Mouse (Mus musculus) right cerebral cortex, postnatal 36 days (tissue): ENCODE measurements around the gene Dnaja3.

ENCODE experiments used
- DNase-seq, 2 experiments: peaks; one replicate each; pipeline ENCODE4 v3.0.0; 2022; ENCODE audit warnings: low spot score in 2 of 2, mixed read lengths in 1 of 2

Gene Dnaja3

GRCm38 (mm10) chr16:4639831-4640237, at the start of gene Dnaja3, which contains the start of gene Vasn:
Gene Dnaja3, plus strand, starts transcription at chr16:4639989.
Gene Vasn, plus strand, starts transcription at chr16:4639941.
- peak; percentile 70 to 82 for DNase-seq

- DNase-seq, result no peak
These were observed 49.6 kb upstream of the Dnaja3 start for GRCm38 (mm10) chr16:4590236-4590635.

GRCm38 (mm10) chr16:4592909-4593875, 46.6 kb upstream of the Dnaja3 start:
- no peak for DNase-seq

- no peak for DNase-seq
These were observed 45.6 kb upstream of the Dnaja3 start, which contains the start of gene Glis2 for GRCm38 (mm10) chr16:4593971-4594813. Gene Glis2, plus strand, starts transcription at chr16:4594713.

GRCm38 (mm10) chr16:4594814-4595526, 44.8 kb upstream of the Dnaja3 start:
- DNase-seq, result no peak

- DNase-seq, result no peak
These were observed 44.2 kb upstream of the Dnaja3 start for GRCm38 (mm10) chr16:4595527-4595963.

GRCm38 (mm10) chr16:4596141-4596728, 43.6 kb upstream of the Dnaja3 start:
- no peak for DNase-seq

- DNase-seq, result no peak
These were observed 43.0 kb upstream of the Dnaja3 start for GRCm38 (mm10) chr16:4596836-4597235.

GRCm38 (mm10) chr16:4597296-4597695, 42.5 kb upstream of the Dnaja3 start:
- no peak for DNase-seq

- no peak for DNase-seq
These were observed 41.7 kb upstream of the Dnaja3 start for GRCm38 (mm10) chr16:4598041-4598440.

GRCm38 (mm10) chr16:4598891-4599543, 40.8 kb upstream of the Dnaja3 start:
- DNase-seq, result no peak

GRCm38 (mm10) chr16:4599616-4600015, 40.2 kb upstream of the Dnaja3 start:
- DNase-seq, result no peak

GRCm38 (mm10) chr16:4600701-4601310, 39.0 kb upstream of the Dnaja3 start:
- no peak for DNase-seq

- no peak for DNase-seq
These were observed 37.6 kb upstream of the Dnaja3 start for GRCm38 (mm10) chr16:4602189-4602588.

- no peak for DNase-seq
These were observed 36.9 kb upstream of the Dnaja3 start for GRCm38 (mm10) chr16:4602766-4603452.

- no peak for DNase-seq
These were observed 36.3 kb upstream of the Dnaja3 start for GRCm38 (mm10) chr16:4603453-4603837.

GRCm38 (mm10) chr16:4604293-4604837, 35.4 kb upstream of the Dnaja3 start:
- no peak for DNase-seq

- no peak for DNase-seq
These were observed 34.2 kb upstream of the Dnaja3 start for GRCm38 (mm10) chr16:4605514-4606131.
